Mouse (Mus musculus) midbrain, embryonic 16.5 days (tissue): ENCODE data around the gene A730009L09Rik. TPM values are rescaled to one million over a fixed set of nuclear protein-coding genes. Genes with fewer than 3 reads are reported as not detected.

ENCODE experiments used
- ATAC-seq: fragments of 200-750 bp; cut with Nextera tagmentation; 2 replicates; pipeline ENCODE4 v1.8.0; 2017; ENCODE audit warnings: moderate TSS enrichment
- H3K27ac ChIP-seq: fragments of 300-500 bp; sonication (generic); 2 replicates; pipeline ENCODE4 v1.5.1; 2014; ENCODE audit warnings: mild to moderate bottlenecking, low read length, mixed read lengths
- H3K27me3 ChIP-seq: fragments of 300-500 bp; sonication (generic); 2 replicates; pipeline ENCODE4 v1.6.1; 2014; ENCODE audit warnings: low read depth, low read length, mixed read lengths; ENCODE audit not compliant: control insufficient read depth, insufficient read depth
- H3K36me3 ChIP-seq: fragments of 300-500 bp; sonication (generic); 2 replicates; pipeline ENCODE4 v1.6.1; 2014; ENCODE audit warnings: mild to moderate bottlenecking, low read length, moderate library complexity, mixed read lengths; ENCODE audit not compliant: control insufficient read depth, insufficient read depth
- H3K4me1 ChIP-seq: fragments of 300-500 bp; sonication (generic); 2 replicates; pipeline ENCODE4 v1.6.1; 2014; ENCODE audit warnings: mild to moderate bottlenecking, low read length, mixed read lengths; ENCODE audit not compliant: control insufficient read depth, insufficient read depth
- H3K4me2 ChIP-seq: fragments of 300-500 bp; sonication (generic); 2 replicates; pipeline ENCODE4 v1.6.1; 2014; ENCODE audit warnings: mild to moderate bottlenecking, low read length, mixed read lengths
- H3K4me3 ChIP-seq: fragments of 300-500 bp; sonication (generic); 2 replicates; pipeline ENCODE4 v1.5.1; 2014; ENCODE audit warnings: low read depth, mild to moderate bottlenecking, low read length, moderate library complexity, mixed read lengths
- H3K9ac ChIP-seq: fragments of 300-500 bp; sonication (generic); 2 replicates; pipeline ENCODE4 v1.6.1; 2014; ENCODE audit warnings: low read depth, low read length, mixed read lengths
- H3K9me3 ChIP-seq: fragments of 300-500 bp; sonication (generic); replicated peaks from 2 replicates; pipeline ENCODE4 v1.6.1; 2014; ENCODE audit warnings: mild to moderate bottlenecking, low read length, mixed read lengths; ENCODE audit not compliant: control insufficient read depth, poor library complexity, severe bottlenecking
- WGBS: fragments of 180-500 bp; shearing (Covaris S2); extraction: QIAGEN DNeasy Blood & Tissue Kit; methylation state at CpG from one replicate; pipeline ENCODE4 v1.1.7; 2014; 5-methylcytosine and 5-hydroxymethylcytosine counted together
- polyA plus RNA-seq: library from polyadenylated mRNA; unstranded; fragments of >200 nt; fragmentation: Nextera tagmentation; extraction: Ambion mirVana; gene quantifications from 2 replicates; pipeline ENCODE4 v1.2.1, GENCODE M21; 2015

A730009L09Rik gene
- polyA plus RNA-seq, 1 experiment from 2014 or later: 0.08 TPM

GRCm38 (mm10) chr16:84549122-84549521 is 34.2 kb downstream of the A730009L09Rik start:
- WGBS: 58% methylated on average over 9 of the region's 9 CpGs
- no peak overlapping the region for H3K4me2 ChIP-seq
- ATAC-seq: no peak

GRCm38 (mm10) chr16:84550445-84550844 is 35.5 kb downstream of the A730009L09Rik start:
- H3K36me3 ChIP-seq: no peaks in the 10 kb centered on the region
- H3K9me3 ChIP-seq: no peaks in the 10 kb centered on the region
- no peak overlapping the region for H3K4me2 ChIP-seq
- no peak for ATAC-seq
- no peak overlapping the region for H3K9ac ChIP-seq
- no peaks in the 10 kb centered on the region for H3K4me1 ChIP-seq
- WGBS: 81% methylated on average over 5 of the region's 5 CpGs
- no peaks in the 10 kb centered on the region for H3K27me3 ChIP-seq
- H3K4me3 ChIP-seq: no peak overlapping the region
- no peak overlapping the region for H3K27ac ChIP-seq

More at GRCm38 (mm10) chr16:84549122-84549521, 34.2 kb downstream of the A730009L09Rik start:
- Histone ChIP-seq H3K27ac (no peak overlapping the region), H3K4me1 (no peaks in the 10 kb centered on the region), H3K27me3 (no peaks in the 10 kb centered on the region), H3K4me3 (no peak overlapping the region), H3K36me3 (no peaks in the 10 kb centered on the region), H3K9ac (no peak overlapping the region), H3K9me3 (no peaks in the 10 kb centered on the region)

DNA sequence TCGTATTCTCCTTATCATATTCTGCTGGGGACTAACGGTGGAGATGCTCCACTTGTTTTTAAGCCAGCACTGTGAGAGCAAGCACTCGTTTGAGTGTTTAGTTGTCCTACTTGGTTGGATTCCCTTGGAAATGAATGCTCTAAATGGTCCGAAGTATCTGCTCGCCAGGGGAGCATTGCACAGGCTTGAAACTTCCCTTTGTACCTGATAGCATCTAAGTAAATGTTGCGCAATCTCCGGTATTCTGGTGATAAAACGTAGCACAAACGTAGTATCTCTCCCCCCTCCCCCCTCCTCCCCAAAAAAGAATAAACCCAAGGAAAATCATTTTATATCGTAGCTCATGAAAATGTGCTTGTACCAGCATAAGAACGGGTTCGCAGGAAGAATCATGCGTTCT is 39.1 kb downstream of the A730009L09Rik start:
- ATAC-seq: no peak
- Histone ChIP-seq H3K4me3 (no peak overlapping the region), H3K9me3 (no peaks in the 10 kb centered on the region; the same call in 1 of the 2 replicates), H3K27me3 (no peaks in the 10 kb centered on the region), H3K27ac (no peak overlapping the region), H3K9ac (no peak overlapping the region), H3K36me3 (no peaks in the 10 kb centered on the region), H3K4me2 (no peak overlapping the region), H3K4me1 (peaks cover 5% of the 10 kb centered on the region)
- WGBS: 88% methylated on average over 13 of the region's 13 CpGs

GRCm38 (mm10) chr16:84558113-84558917 is 43.4 kb downstream of the A730009L09Rik start:
- peak; percentile 73 for ATAC-seq
- peak overlapping the region; percentile 58 for H3K9ac ChIP-seq
- 42% methylated on average over 20 of the region's 20 CpGs for WGBS

GRCm38 (mm10) chr16:84559569-84560278 is 44.8 kb downstream of the A730009L09Rik start:
- H3K4me3 ChIP-seq: peak overlapping the region; percentile 4; the same call in 1 of the 2 replicates

More at GRCm38 (mm10) chr16:84558113-84558917, 43.4 kb downstream of the A730009L09Rik start:
- Histone ChIP-seq H3K9me3 (no peaks in the 10 kb centered on the region; the same call in 1 of the 2 replicates), H3K27me3 (no peaks in the 10 kb centered on the region), H3K4me3 (peak overlapping the region; percentile 19; the same call in 1 of the 2 replicates), H3K27ac (peak overlapping the region; percentile 77), H3K4me2 (peak overlapping the region; percentile 54), H3K4me1 (peaks cover 8% of the 10 kb centered on the region), H3K36me3 (no peaks in the 10 kb centered on the region)

DNA sequence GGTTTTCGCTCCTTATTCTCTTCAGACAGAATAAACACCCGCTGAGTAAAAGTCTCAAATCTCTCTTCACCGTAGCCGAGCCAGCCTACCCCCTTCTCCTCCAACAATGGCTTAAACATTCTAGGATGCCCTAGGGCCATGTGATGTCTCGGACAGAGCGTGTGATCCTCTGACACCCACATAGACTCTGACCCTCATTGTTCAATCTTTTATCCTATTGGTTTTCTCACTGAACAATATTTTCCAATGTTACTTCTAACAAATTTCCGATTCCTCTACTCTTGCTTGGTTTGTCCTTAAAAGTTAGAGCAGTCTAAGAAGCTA is 45.3 kb downstream of the A730009L09Rik start:
- H3K27me3 ChIP-seq: no peaks in the 10 kb centered on the region
- peaks cover 8% of the 10 kb centered on the region for H3K4me1 ChIP-seq
- peak overlapping the region; percentile 48 for H3K4me2 ChIP-seq
- H3K27ac ChIP-seq: no peak overlapping the region
- no peaks in the 10 kb centered on the region for H3K36me3 ChIP-seq
- peak; percentile 47; the same call in 1 of the 2 replicates for ATAC-seq
- peak overlapping the region; percentile 4; the same call in 1 of the 2 replicates for H3K4me3 ChIP-seq
- H3K9me3 ChIP-seq: no peaks in the 10 kb centered on the region; the same call in 1 of the 2 replicates
- 21% methylated on average over 7 of the region's 7 CpGs for WGBS
- no peak overlapping the region for H3K9ac ChIP-seq

More at GRCm38 (mm10) chr16:84559569-84560278, 44.8 kb downstream of the A730009L09Rik start:
- Histone ChIP-seq H3K9ac (peak overlapping the region; percentile 28; the same call in 1 of the 2 replicates), H3K9me3 (no peaks in the 10 kb centered on the region; the same call in 1 of the 2 replicates), H3K27me3 (no peaks in the 10 kb centered on the region), H3K36me3 (no peaks in the 10 kb centered on the region), H3K4me1 (peaks cover 8% of the 10 kb centered on the region), H3K4me2 (peak overlapping the region; percentile 48), H3K27ac (no peak overlapping the region)
- ATAC-seq: no peak
- 11% methylated on average over 9 of the region's 9 CpGs for WGBS

Other genes with a start within 250 kb of the A730009L09Rik start
- 37.3 and 37.4 TPM in 2 replicates for gene Mrpl39, start 220.6 kb downstream of the A730009L09Rik start, polyA plus RNA-seq